Comparison of ENCODE assay signal across 33 mouse cellular contexts in genomic region chr9:25124048-25124447, GRCm38 (mm10). TPM values are rescaled to one million over a fixed set of nuclear protein-coding genes. Genes with fewer than 3 reads are reported as not detected.
DNase-seq lines count a peak whose midpoint lies in the region; ATAC-seq and TF ChIP-seq lines count a peak whose summit lies in the region.
"Had no signal": no experiment of that assay in that cellular context is flagged by ENCODE, and none has a peak within 500 bp of the region (broad histone marks: within the 10 kb centered on the region; RNA-seq: fewer than 3 reads in every experiment).

No protein-coding gene starts in this region.

- H3K36me3 ChIP-seq in CH12.LX (replicated peaks in 1 of 2; ENCODE audit: control insufficient read depth in 1 of 2, insufficient read depth in 1 of 2, low read length in 1 of 2), result peaks cover 2 to 11% of the 10 kb centered on the region in 2 experiments
- H3K36me3 ChIP-seq in macrophage (ENCODE audit: inconsistent target), result peaks cover 23% of the 10 kb centered on the region
- H3K36me3 ChIP-seq in limb, embryonic 10.5 days, result peaks cover 40% of the 10 kb centered on the region
- H3K36me3 ChIP-seq in intestine, embryonic 16.5 days (ENCODE audit: control insufficient read depth, insufficient read depth, low read length), result no peaks in the 10 kb centered on the region

- H3K4me3 ChIP-seq in CH12.LX (replicated peaks in 1 of 3; ENCODE audit: low read depth in 2 of 3, low read length in 2 of 3, poor library complexity in 1 of 3) (no peak overlapping the region), macrophage (ENCODE audit: inconsistent target) (no peak overlapping the region)
- H3K4me3 ChIP-seq in limb, embryonic 10.5 days, result no peak overlapping the region
- no peak overlapping the region for H3K4me3 ChIP-seq in intestine, embryonic 16.5 days (ENCODE audit: low read length)
- H3K4me3 ChIP-seq: forebrain, embryonic 10.5 days; forebrain, embryonic 13.5 days; hindbrain, embryonic 10.5 days; hindbrain, embryonic 13.5 days; intestine, embryonic 15.5 days had no signal

- H3K27me3 ChIP-seq in CH12.LX (replicated peaks), result no peaks in the 10 kb centered on the region
- no peaks in the 10 kb centered on the region for H3K27me3 ChIP-seq in limb, embryonic 10.5 days (ENCODE audit: low read depth, poor library complexity, severe bottlenecking)
- no peaks in the 10 kb centered on the region for H3K27me3 ChIP-seq in intestine, embryonic 16.5 days (replicated peaks; ENCODE audit: control insufficient read depth, insufficient read depth, low read length)
- H3K27me3 ChIP-seq: forebrain, embryonic 13.5 days; hindbrain, embryonic 13.5 days; intestine, embryonic 15.5 days had no signal

- TF ChIP-seq POLR2A in CH12.LX (IDR thresholded peaks at IDR 0.05; ENCODE audit: low read depth, low read length), result no peak

- WGBS in macrophage (ENCODE audit: missing documents), result 17% methylated on average over 2 of the region's 2 CpGs
- 67% methylated on average over 2 of the region's 2 CpGs for WGBS in limb, embryonic 10.5 days
- 89% methylated on average over 2 of the region's 2 CpGs for WGBS in intestine, embryonic 16.5 days

- peak; percentile 7 for DNase-seq in lung, postnatal 36 days
- no peak for DNase-seq in lung, postnatal 10 days
- DNase-seq in CH12.LX (ENCODE audit: extremely low read depth), result peak; percentile 26
- no peak for DNase-seq in limb, embryonic 10.5 days (ENCODE audit: low spot score)
- DNase-seq in kidney, postnatal 25 days, result no peak
- DNase-seq: adrenal gland, adult 2 months; adrenal gland, postnatal 14 days; B cell, adult 2 months; cerebellum, adult 11-12 months; cerebellum, adult 8-10 months; cerebellum, postnatal 10 days; gastrocnemius, postnatal 25 days; heart, postnatal 36 days had no signal

- TF ChIP-seq EP300 in CH12.LX (IDR thresholded peaks at IDR 0.05; ENCODE audit: low read length), result no peak

- H3K79me2 ChIP-seq in CH12.LX (replicated peaks; ENCODE audit: control insufficient read depth, extremely low read depth, insufficient read depth, poor library complexity, severe bottlenecking) (no peaks in the 10 kb centered on the region), macrophage (ENCODE audit: inconsistent target) (no peaks in the 10 kb centered on the region; the same call in 1 of the 2 replicates)

- in situ Hi-C loops in CH12.LX (cut with MboI; ENCODE audit: low pct_ligation_motif_present, low pct_unique_long_range_greater_than_20kb, low sequenced_read_pairs), result no loop called here

- H3K27ac ChIP-seq in CH12.LX (ENCODE audit: insufficient read depth, low read depth), result peak overlapping the region; percentile 50; the same call in 1 of the 2 replicates
- 0 out of 2 replicates have a peak overlapping the region, but pooled peaks have one; percentile 19 for H3K27ac ChIP-seq in macrophage
- H3K27ac ChIP-seq in limb, embryonic 10.5 days, result no peak overlapping the region
- H3K27ac ChIP-seq in intestine, embryonic 16.5 days (ENCODE audit: low read length), result no peak overlapping the region
- H3K27ac ChIP-seq: forebrain, embryonic 10.5 days; forebrain, embryonic 13.5 days; hindbrain, embryonic 10.5 days; hindbrain, embryonic 13.5 days; intestine, embryonic 15.5 days had no signal

- H3K4me1 ChIP-seq in CH12.LX (ENCODE audit: control insufficient read depth in 1 of 2, insufficient read depth in 2 of 2), result peaks cover 3 to 11% of the 10 kb centered on the region in 2 experiments; a peak in 3 of 4 replicates
- no peaks in the 10 kb centered on the region for H3K4me1 ChIP-seq in limb, embryonic 10.5 days
- no peaks in the 10 kb centered on the region for H3K4me1 ChIP-seq in intestine, embryonic 16.5 days (ENCODE audit: control insufficient read depth, insufficient read depth, low read length)
- H3K4me1 ChIP-seq: forebrain, embryonic 10.5 days; forebrain, embryonic 13.5 days; hindbrain, embryonic 10.5 days; hindbrain, embryonic 13.5 days; intestine, embryonic 15.5 days had no signal

- no peak for TF ChIP-seq RAD21 in CH12.LX (IDR thresholded peaks at IDR 0.05; ENCODE audit: low read depth, low read length)

- peak overlapping the region; percentile 82; the same call in 1 of the 2 replicates for H3K4me2 ChIP-seq in CH12.LX (ENCODE audit: insufficient read depth, low read depth, poor library complexity, severe bottlenecking)
- no peak overlapping the region for H3K4me2 ChIP-seq in intestine, embryonic 16.5 days (ENCODE audit: low read depth, low read length)
- H3K4me2 ChIP-seq: forebrain, embryonic 13.5 days; heart, embryonic 11.5 days; hindbrain, embryonic 13.5 days; intestine, embryonic 15.5 days had no signal

- peak overlapping the region; percentile 19; the same call in 1 of the 2 replicates for H3K9ac ChIP-seq in CH12.LX (ENCODE audit: insufficient read depth, low read depth)
- H3K9ac ChIP-seq in intestine, embryonic 16.5 days (ENCODE audit: low read depth, low read length), result no peak overlapping the region
- H3K9ac ChIP-seq: forebrain, embryonic 13.5 days; hindbrain, embryonic 13.5 days; intestine, embryonic 15.5 days had no signal

- dilution Hi-C loops in CH12.LX (cut with MboI; ENCODE audit: extremely low pct_ligation_motif_present, extremely low pct_unique_long_range_greater_than_20kb, low sequenced_read_pairs), result no loop called here

- H3K9me3 ChIP-seq in CH12.LX (replicated peaks; ENCODE audit: low read length), result no peaks in the 10 kb centered on the region
- H3K9me3 ChIP-seq in limb, embryonic 10.5 days (replicated peaks), result no peaks in the 10 kb centered on the region
- no peaks in the 10 kb centered on the region for H3K9me3 ChIP-seq in intestine, embryonic 16.5 days (ENCODE audit: control insufficient read depth, low read length)
- H3K9me3 ChIP-seq: forebrain, embryonic 10.5 days; forebrain, embryonic 13.5 days; hindbrain, embryonic 10.5 days; hindbrain, embryonic 13.5 days; intestine, embryonic 15.5 days had no signal

- no peak for ATAC-seq in intestine, embryonic 16.5 days
- ATAC-seq: forebrain, embryonic 13.5 days; forebrain, embryonic 16.5 days; hindbrain, embryonic 16.5 days; intestine, embryonic 15.5 days had no signal

- no peak for TF ChIP-seq CTCF in CH12.LX (conservative IDR thresholded peaks at IDR 0.05 in 1 of 2, IDR thresholded peaks at IDR 0.05 in 1 of 2; ENCODE audit: low read depth in 2 of 2, low read length in 2 of 2)

TF ChIP-seq in CH12.LX, 34 proteins besides CTCF, POLR2A, EP300 and RAD21:
- TF ChIP-seq BHLHE40 (IDR thresholded peaks at IDR 0.05; ENCODE audit: low read depth, low read length) (0 out of 2 replicates have a peak, but pooled peaks have one; percentile 11), TCF12 (IDR thresholded peaks at IDR 0.05; ENCODE audit: low read depth, low read length) (0 out of 2 replicates have a peak, but pooled peaks have one; percentile 23), MEF2A (IDR thresholded peaks at IDR 0.05; ENCODE audit: borderline replicate concordance, low read depth, low read length) (no peak)
TF ChIP-seq in CH12.LX: peak in this region for 2.

RNA-seq across cellular contexts. Expression of gene Herpud2, which starts 27.6 kb away (rescaled TPM):
- 3.9 and 4.2 TPM in 2 replicates for total RNA-seq in CH12.LX (2012; rRNA removed)
- 8.3 and 9.1 TPM in 2 replicates for total RNA-seq in CH12.LX (2014; rRNA removed)
- polyA plus RNA-seq in CH12.LX (2012; ENCODE audit: insufficient read length, low read depth), result 11.9 and 16.2 TPM in 2 replicates
- 10 to 100 TPM; 25.6 to 70.1 (median 42.5) TPM for total RNA-seq in macrophage (2018; cell fraction: chromatin; rRNA removed)
- total RNA-seq in macrophage (2018; cell fraction: cytosol; rRNA removed), result 10 to 100 TPM; 35.2 to 57.7 (median 46.0) TPM
- 10 to 100 TPM; 36.0 to 87.7 (median 52.1) TPM for total RNA-seq in macrophage (2018; cell fraction: nucleus; rRNA removed)
- 37.7 to 47.0 TPM (median 39.2 TPM) in 3 replicates for polyA plus RNA-seq in macrophage (2018)
- polyA plus RNA-seq in limb, embryonic 10.5 days (2016; fragmentation: Nextera tagmentation; extraction: Ambion mirVana), result 21.0 and 26.0 TPM in 2 replicates
- 17.6 and 20.6 TPM in 2 replicates for polyA plus RNA-seq in intestine, embryonic 16.5 days (2015; fragmentation: Nextera tagmentation; extraction: Ambion mirVana)

RNA-seq across cellular contexts. Expression of gene Gm10181, which starts 34.8 kb away (rescaled TPM):
- total RNA-seq in CH12.LX (2012; rRNA removed) (not detected in 2 replicates), CH12.LX (2014; rRNA removed) (not detected in 2 replicates)
- polyA plus RNA-seq in CH12.LX (2012; ENCODE audit: insufficient read length, low read depth) (not detected in 2 replicates), macrophage (2018) (not detected in 3 replicates)
- total RNA-seq in macrophage (2018; cell fraction: chromatin; rRNA removed), result not detected
- not detected for total RNA-seq in macrophage (2018; cell fraction: cytosol; rRNA removed)
- not detected for total RNA-seq in macrophage (2018; cell fraction: nucleus; rRNA removed)
- not detected in 2 replicates for polyA plus RNA-seq in limb, embryonic 10.5 days (2016; fragmentation: Nextera tagmentation; extraction: Ambion mirVana)
- polyA plus RNA-seq in intestine, embryonic 16.5 days (2015; fragmentation: Nextera tagmentation; extraction: Ambion mirVana), result not detected in 2 replicates
- total RNA-seq: adrenal gland, adult 2 months; adrenal gland, postnatal 14 days; adrenal gland, postnatal 4 days; gastrocnemius, adult 18-20 months; gastrocnemius, postnatal 25 days; heart, adult 8-10 months; heart, postnatal 36 days; MEL had no signal
- polyA plus RNA-seq: adrenal gland, adult 2 months; brain, embryonic 14.5 days; embryonic facial prominence, embryonic 11.5 days; embryonic facial prominence, embryonic 14.5 days; forebrain, embryonic 10.5 days; forebrain, embryonic 13.5 days; forebrain, embryonic 16.5 days; gonadal fat pad, adult 2 months; heart, embryonic 11.5 days; heart, embryonic 14.5 days; heart, postnatal 0 days; hindbrain, embryonic 10.5 days; hindbrain, embryonic 13.5 days; hindbrain, embryonic 16.5 days; intestine, embryonic 15.5 days had no signal

Comparison
In these comparisons a context has a peak if more than half of its experiments do, and no peak if none do; other contexts are left out.
1. DNase-seq: peak in lung, postnatal 36 days (single experiment) and CH12.LX (single experiment); none in lung, postnatal 10 days (single experiment), limb, embryonic 10.5 days (single experiment) and kidney, postnatal 25 days (0 of 2).
2. H3K27ac ChIP-seq: peak in CH12.LX (single experiment) and macrophage (single experiment); none in limb, embryonic 10.5 days (single experiment) and intestine, embryonic 16.5 days (single experiment).